Mouse (Mus musculus) testis, postnatal 14 days (tissue): ENCODE measurements around the gene Jakmip3.

Experiments used
- DNase-seq: peaks from one replicate; pipeline ENCODE4 v3.0.0; 2021; ENCODE audit warnings: low spot score

Gene Jakmip3

DNA sequence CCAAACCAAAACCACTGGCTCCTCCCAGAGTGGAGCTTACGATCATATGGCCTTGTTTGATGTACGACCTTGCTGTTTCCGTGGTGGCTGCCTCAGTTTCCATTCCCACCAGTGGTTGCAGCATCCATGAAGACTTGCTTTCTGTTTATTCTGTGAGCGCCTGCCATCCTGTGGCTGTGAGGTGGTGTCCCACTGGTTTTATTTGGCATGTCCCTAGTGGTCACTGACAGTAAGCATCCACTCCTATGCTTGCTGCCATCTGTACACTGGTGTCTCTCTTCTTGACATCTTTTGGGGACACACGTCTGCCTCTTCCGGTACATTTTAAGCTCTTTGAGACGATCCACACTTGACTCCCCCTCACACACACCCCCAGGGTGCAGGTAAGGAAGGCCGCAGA, 7.2 kb downstream of the Jakmip3 start:
- no peak for DNase-seq

DNA sequence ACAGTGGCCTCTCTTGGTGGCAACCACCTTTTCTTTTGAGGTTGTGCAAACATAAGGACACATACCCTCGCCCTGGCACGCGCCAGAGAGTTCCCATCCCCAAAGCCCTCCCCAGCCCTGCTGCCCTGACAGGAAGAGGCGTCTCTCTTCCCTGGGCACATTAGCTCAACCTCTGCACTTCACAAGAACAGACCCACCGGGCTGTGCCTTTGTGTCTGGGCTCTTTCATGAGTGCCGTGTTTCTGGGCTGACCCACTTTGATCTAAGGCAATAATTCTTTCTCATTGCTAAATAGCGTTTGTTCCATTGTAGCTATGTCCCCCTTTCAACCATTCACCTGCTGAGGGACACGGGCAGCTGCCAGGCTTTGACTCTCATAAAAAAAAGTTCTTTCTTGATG, 7.8 kb downstream of the Jakmip3 start:
- no peak for DNase-seq

DNA sequence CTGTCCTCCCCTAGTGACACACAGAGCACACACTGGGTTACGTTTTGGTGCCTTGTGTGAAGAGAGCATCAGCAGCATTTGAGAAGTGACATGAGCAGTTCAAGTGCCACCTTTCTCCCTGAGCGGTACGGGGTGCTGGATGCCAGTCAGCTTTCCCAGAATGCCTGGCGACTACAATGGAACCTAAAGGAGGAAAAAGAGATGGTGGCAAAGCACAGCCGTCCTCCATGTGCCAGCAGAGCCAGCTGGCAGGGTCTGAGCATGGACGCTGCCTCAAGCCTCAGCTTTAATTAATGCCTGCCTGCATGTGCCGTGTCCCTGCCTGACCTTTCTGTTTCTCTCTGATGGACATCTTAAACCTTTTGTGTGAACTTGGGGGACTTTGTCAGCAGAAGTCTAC, 15.3 kb downstream of the Jakmip3 start:
- DNase-seq: no peak

DNA sequence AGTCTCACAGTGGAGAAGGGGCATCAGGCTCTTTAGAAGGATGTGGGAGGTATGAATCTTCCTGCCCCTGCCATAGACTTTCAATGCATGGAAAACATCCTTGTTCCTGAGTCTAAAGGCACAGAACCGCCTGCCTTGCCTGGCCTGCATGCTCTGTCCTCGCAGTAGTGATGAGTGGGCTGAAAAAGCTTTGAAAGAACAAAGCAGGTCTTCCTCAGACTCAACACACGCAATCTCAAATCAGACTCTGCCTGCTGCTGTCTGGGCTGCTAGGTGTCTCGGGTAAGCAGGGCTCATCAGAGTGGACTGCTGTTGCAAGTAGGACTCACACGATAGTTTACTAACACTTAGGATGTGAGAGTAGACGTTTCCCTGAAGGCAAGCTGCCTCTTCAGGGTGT, 16.6 kb downstream of the Jakmip3 start:
- no peak for DNase-seq

DNA sequence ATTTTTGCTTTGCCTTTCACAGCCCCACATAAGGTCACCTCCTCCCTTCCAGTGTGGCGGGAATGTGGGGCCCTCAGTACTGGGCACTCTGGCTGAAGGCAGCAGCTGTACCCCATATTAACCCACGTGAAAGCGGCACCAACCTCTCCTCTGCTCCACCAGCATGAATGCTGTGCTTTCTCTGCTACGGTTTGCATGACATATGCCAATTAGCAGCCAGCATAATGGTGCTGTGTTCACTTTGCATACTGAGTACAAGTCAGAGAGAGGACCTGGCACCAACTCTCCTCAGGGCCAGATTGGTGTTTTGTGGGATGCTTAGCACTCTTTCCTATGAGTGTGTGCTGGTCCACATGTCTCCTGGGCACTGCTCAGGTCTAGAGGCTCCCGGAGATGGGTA, 19.2 kb downstream of the Jakmip3 start:
- no peak for DNase-seq

DNA sequence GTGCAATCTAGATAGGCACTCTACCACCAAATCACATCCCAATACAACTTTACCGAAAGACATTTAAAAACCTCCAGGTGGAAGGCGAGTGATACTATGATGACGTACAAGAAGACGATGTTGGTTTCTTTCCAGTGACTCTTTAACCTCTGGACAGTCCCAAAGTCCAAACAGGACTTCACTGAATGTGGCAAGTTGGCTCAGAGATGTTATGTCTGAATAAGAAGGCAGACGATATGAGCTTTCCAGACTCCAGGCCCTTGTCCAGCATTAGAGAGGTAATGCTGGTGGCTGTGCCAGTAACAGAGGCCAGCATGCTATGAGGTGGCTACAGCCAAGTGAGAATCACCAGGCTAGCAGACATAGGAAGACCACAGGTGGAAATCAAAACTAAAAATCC, 23.2 kb downstream of the Jakmip3 start:
- no peak for DNase-seq

DNA sequence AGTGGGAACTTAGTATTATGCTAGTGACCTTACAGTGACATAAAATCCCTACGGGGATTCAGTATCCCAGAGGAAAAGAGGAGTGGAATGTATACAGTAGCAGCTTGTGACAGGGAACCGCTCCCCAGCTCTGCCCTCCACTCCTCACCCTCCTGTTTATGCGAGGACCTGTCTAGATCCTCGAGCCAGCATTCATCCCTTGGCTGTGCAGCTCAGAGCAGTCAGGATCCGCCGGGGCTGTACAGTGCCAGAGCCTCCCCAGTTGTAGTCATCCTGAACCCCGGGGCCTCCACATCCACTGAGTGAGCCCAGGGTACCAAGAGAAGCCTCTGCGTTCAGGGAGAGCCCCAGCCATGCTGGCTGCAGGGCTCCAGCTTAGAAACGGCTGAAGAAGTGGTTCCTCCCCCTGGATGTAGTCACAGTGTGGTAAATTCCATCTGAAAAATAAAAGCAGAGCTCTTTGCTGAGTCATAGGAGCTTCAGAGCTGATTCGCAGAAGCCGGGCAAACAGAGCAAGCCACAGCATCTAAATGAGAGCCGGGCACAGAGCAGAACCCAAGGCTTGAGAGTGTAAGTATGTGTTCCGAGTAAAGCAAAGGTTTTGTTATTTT, 27.6 kb downstream of the Jakmip3 start:
- no peak for DNase-seq

DNA sequence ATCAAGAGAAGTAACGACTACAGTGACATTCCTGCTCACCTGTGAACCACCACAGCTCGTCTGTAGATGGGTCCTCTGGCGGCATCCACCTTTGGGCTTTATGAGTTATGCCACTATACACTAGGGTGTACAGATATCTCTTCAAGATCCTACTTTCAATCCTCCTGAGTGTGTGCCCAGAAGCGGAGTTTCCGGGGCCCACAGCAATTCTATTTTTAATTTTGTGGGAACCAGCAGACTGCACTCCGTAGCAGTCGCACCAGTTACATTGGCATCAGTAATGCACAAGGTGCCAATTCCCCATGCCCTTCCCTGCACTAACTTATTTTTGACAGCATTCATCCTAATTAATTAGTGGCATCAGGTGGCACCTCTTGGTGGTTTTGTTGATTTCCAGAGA, 37.0 kb downstream of the Jakmip3 start:
- no peak for DNase-seq

DNA sequence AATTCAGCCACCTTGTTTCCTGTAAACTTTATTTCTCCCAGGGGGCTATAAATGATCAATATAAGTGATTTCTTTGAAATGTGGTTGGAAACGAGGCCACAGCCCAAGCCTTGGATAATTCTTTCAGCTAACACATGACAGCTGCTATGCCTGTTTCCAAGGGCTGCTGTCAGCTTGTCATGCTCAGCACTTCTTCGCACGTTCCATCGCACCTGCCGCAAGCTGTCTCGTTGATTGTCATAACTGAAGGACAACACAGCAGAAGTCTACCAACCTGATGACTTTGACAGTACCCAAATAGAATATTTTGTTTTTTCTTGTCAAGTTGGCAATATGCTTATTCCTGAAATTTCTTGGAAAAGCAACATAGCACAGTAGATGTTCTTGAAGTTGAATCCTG, 44.0 kb downstream of the Jakmip3 start:
- no peak for DNase-seq

DNA sequence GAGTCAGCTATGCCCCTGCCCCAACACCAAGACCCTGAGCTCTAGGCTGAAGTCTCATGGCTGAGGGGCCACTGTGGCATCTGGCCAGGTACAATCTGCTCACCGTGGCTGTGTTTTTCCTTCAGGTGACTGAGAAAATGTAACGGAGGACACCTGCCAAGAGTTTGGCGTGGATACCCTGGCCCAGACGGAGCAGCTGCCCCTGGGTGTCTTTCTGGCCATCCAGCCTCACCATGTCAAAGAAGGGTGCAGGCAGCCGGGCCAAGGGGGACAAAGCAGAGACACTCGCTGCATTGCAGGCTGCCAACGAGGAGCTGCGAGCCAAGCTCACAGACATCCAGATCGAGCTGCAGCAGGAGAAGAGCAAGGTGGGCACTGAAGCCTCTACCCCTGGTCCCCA, 48.6 kb downstream of the Jakmip3 start:
- no peak for DNase-seq

DNA sequence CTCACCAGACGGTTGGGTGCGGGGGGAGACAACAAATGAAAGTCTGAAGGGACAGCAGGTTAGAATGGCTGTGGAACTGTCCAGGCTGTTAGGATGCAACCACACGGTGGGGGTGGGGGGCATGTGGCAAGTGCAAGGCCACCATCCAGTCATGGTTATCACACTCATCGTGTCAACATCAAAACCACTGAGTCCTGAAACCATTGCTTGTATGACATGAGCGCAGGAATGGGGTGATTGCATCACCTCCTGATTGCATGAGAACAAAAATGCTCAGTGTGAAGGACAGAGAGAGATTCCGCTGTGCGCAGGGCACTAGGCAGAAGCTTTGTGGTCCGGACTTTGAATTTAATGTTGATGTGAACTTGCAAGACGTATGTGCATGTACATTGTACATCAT, 62.2 kb downstream of the Jakmip3 start:
- no peak for DNase-seq

DNA sequence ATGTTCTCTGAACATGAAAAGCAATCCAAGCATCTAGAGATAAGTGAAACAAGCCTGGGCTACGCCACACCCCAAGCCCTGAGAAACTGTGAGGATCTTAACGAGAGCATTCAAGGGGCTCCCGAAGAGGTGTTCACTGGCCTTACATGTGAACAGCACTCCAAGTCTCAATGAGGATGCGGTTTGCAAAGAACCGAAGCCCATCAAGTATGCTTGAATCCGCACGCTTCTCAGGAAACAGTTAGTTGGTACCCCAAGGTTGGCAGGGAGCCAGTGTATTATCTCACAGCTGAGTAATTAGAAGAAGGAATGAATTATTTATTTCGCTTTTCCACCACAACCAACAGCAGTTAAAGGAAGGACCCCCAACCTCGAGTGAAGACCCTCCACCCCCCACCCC, 62.7 kb downstream of the Jakmip3 start:
- no peak for DNase-seq

DNA sequence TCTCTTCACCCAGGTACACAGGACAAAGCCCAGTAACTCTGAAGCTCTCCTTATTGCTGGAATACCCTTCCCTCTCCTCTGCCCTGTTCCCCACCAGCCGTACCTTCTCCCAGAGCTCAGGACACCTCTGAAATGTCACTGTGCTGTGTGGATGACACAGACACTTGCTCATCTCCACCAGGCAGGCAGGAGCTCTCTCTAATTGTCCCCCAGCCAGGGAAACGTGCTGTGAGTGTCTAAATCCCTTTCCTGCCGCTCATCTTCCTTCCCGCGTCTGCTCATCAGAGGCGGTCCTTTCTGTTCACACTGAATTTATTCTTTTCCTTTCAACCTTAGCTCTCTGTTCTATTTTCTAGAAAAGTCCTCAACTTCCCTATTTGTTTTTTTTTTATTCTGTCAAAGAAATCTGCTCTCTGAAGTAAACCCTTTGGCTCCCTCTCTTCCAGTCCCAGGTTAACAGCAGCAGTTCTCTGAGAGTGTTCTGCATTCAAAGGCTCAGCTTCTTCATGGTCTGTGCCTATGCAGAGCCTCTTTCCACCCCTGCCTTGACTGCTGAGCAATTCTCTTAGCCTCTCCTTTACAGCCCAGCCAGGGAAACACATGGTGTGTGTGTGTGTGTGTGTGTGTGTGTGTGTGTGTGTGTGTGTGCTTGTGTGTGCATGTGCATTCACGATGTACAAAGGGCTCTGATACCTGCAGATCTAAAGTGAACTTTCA, 69.4 kb downstream of the Jakmip3 start:
- no peak for DNase-seq

DNA sequence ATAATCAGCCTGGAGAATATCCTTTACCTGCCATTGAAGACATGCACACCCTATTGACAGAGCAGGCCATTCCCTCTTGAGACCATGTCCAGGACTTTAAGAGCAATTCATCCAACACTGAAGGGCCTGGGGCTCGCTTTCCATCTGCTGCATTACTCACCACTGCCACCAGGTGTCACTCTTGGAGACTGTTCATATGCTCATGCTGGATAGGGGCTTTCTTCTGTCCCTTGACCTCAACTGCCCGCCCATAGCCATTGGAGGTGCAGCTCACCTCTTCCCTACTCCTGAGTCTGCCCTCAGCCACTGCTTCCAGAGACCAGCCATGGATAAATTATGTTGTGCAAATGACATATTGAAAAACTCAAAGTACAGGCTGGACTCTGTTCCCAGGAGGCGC, 70.5 kb downstream of the Jakmip3 start:
- DNase-seq: peak; percentile 44

DNA sequence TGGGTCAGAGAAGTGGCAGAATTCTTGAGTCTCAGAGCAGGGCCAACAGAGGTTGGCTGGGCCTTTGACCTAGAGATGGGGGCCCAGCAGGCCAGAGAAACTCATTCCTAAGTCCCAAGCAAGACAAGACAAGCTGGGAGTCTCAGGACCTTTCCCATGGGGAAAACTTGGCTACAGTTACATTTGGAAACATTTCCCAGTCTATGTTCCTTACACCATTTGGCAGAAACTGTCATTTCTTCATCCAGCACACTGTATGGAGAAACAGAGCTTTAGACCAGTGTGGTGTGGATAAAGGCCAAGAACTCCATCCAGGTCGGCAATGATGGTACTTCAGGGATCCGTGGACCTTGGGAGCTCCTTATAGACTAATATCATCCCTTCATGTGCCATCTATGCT, 71.1 kb downstream of the Jakmip3 start:
- DNase-seq: no peak

DNA sequence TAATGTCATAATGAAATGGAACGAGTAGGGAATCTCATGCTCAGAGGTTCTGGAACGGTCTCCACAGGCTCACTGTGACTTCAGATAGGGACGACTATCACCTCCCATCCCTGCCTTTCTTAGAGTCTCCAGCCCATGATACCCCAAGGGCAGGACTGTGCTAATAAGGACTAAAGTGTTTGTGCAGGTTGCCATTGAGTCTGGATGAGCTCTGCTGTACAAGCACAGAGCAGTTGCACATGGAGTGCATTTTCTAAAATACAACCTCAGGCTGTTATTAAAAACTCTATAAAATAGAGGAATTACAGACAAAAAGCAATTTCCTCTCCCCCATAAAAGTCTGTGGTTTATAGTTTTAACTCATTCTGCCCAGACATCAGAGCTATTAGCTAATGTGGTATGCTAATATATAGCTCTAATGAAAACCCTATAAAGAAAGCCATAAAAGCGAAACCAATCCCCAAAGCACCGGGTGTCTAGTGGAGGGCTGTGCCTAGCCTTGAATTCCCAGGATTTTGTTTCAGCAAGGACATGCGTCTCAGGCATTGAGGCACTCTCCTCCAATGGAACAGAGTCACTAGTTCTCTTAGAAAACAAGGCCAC, 72.3 kb downstream of the Jakmip3 start:
- DNase-seq: no peak

DNA sequence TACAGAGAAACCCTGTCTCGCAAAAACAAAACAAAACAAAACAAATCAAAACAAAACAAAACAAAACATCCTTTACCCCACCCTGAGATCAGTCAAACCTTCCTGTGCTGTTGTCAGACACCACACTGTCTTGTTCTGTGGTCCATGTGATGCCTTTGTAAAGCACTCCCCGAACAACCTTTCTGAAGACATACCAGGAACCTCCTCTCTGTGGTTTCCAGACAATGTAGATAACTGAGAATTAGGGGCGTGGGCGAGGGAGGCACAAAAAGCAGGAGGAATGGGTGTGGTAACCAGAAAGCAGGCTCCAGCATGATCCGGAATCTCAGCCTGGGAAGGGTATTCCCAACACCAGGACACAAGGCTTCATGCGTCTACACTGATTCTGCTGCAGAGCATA, 74.6 kb downstream of the Jakmip3 start:
- DNase-seq: no peak

DNA sequence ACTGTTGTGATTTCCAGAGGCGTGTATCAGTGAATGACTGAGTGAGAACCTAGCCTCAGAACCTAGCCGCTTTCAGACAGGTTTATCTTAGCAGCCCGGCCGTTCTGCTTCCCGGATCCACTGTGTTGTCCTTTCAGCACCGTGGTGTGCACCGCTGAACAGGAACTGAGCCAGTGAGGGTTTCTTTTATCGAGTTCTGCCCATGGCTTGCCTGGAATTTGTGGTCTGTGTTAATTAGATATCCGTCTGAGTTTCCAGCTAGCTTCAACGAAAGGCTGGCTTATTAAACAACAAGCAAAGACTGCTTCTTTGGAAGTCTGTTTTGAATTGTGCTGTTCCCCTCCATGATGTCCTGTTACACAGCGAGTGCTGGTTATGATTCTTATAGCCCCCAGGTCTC, 75.8 kb downstream of the Jakmip3 start:
- no peak for DNase-seq

DNA sequence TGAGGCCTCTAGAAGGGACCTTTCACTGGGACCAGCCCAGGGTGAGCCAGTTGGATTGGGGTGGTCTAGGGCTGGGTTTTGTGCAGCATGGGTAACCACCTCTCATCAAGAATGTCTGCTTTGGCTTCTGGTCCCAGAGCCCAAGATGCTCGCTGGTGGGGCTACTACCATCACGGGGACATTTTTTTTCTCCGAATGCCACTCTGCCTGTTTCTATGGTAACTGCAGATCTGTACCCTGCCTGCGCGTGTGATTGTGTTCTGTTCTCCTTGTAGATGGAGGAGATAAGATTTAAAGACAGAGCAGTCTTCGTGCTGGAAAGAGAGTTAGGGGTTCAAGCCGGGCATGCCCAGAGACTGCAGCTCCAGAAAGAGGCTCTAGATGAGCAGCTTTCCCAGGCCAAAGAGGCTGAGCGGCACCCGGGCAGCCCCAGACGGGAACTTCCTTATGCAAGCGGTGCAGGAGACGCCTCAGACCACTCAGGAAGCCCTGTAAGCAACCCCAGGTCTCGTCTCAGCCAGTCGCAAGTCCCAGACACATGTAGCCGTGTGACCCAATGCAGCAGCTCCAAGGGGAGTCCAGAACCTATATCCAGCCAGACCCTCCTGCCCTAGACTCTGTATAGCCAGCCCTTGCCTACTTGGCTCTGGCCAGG, 76.8 kb downstream of the Jakmip3 start:
- DNase-seq: no peak

DNA sequence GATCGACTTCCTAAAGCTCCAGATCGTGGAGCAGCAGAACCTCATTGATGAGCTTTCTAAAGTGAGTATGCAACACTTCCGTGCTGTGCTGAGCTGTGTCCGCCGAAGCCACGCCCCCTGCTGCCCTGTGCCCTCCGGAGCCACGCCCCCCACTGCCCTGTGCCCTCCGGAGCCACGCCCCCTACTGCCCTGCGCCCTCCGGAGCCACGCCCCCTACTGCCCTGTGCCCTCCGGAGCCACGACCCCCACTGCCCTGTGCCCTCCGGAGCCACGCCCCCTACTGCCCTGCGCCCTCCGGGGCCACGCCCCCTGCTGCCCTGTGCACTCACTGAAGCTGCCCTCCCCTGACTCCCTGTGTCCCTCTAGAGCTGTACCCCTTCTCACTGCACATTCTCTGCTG, 80.4 kb downstream of the Jakmip3 start:
- DNase-seq: peak; percentile 57

DNA sequence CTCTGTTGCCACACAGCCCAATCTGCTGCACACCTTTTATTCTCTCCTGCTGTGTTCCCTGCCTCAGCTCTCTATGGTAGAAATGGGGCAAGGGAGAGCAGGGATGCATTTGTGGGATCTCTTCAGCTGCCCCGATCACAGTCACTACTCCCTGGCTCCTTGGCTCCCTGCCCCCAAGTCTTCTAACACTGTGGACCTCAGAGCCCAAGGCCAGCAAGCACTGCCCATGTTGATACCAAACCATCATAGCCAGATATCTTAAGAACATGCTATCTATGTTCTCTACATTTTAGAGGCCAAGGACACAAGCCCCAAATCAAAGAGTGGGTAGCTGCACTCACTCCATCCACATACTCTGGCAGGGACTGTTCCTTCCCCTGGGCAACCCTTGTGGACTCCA, 80.8 kb downstream of the Jakmip3 start:
- DNase-seq: peak; percentile 76

DNA sequence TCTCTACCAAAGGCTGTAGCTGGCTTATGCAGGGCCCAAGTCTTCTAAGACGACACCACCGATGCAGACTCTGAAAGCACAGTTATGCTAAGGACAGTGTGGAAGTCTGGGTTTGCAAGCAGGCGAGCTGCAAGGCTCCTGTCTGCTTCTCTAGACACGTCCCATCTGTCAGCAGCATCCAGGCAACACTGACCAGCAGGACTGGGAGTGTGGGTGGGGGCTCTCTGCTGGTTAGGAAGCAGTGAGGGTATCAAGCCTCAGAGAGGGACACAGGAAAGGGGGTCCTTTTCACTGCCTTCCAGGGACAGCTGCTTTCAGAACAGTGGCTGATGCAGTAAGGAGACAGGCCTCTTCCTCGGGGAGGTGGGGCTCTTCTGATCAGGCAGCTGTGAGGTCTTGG, 86.6 kb downstream of the Jakmip3 start:
- no peak for DNase-seq

DNA sequence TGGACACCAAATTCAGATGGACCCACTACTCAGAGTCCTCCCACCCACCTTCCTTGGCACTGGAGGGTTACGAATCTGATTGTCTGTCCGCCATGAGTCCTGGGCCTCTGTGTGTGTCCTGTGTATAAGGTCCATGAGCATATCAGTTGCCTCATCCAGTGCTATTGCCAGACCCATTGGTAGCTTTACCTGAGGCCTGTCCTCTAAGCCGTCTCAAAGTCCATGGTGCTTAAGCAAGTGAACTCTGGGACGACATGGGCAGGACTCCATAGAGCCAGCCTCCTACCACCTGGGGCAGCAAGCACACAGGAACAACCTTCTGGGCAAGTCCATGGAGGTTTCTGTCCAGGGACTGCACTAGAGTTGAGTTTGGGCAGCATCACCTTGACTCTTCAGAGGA, 90.7 kb downstream of the Jakmip3 start:
- DNase-seq: no peak
